Mouse (Mus musculus): ENCODE data around the gene Pafah1b1. TPM values are rescaled to one million over a fixed set of nuclear protein-coding genes. Genes with fewer than 3 reads are reported as not detected.

Pafah1b1 gene
- 59.0 and 64.5 TPM in 2 replicates for polyA plus RNA-seq (2015; fragmentation: Nextera tagmentation; extraction: Ambion mirVana)

DNA sequence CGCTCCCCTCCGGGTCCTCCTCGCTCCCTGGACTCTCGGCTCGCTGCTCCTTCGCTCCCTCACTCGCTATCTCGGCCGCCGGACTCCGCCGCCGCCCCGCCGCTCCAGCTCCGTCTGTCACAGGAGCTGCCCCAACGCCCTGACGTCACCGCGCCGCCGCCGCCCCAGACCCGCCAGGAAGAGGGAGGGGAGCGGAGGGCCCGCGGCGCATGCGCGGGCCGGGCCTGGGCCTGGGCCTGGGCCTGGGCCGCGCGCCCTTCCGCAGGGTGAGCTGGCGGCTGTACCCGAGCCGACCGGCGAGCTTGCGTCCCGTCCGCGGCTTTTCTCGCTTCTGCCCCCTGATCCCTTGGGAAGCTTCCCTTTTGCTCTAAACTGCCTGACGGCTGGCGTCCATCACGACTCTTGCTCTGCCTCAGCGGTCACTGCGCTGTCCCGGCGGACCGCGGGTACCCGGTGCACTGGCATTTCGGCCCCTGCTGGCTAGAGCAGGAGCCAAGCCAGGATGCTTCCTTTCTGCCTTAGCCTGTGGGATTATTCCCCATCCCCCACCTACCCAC lies at the start of gene Pafah1b1:
Gene Pafah1b1 (minus strand): TSS at position 436 of the 557 bp plus-strand sequence.
- Histone ChIP-seq H3K9me3 (replicated peaks) (no peaks in the 10 kb centered on the region), H3K27ac (peak within 1 kb of the TSS; percentile 99), H3K4me1 (peaks cover 35% of the 10 kb centered on the region), H3K4me2 (peak within 1 kb of the TSS; percentile 80), H3K36me3 (ENCODE audit: poor library complexity, severe bottlenecking) (no peaks in the 10 kb centered on the region), H3K4me3 (peak within 1 kb of the TSS; percentile 72), H3K27me3 (no peaks in the 10 kb centered on the region), H3K9ac (peak within 1 kb of the TSS; percentile 98)
- 0% methylated on average over 53 of the region's 56 CpGs for WGBS
- ATAC-seq: peak; percentile 97

DNA sequence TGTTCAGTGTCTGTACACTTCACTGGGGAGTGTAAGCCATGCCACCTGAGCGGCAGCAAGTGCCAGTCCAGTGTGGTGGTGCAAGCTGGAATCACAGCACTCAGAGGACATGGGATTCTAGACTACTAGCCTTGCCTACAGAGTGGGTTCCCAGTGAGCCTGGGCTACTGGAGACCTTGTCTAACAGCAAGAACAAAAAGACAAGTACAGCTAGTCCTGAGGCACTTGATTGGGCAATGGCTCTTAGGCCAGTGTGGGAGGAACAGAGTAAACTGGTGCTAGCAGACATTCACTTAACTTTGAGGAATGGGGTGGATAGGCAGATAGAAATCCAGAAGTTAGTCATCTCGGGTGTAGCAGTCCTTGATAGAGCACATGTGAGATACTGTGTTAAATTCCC lies 47.9 kb upstream of the Pafah1b1 start:
- H3K4me1 ChIP-seq: peaks cover 17% of the 10 kb centered on the region

DNA sequence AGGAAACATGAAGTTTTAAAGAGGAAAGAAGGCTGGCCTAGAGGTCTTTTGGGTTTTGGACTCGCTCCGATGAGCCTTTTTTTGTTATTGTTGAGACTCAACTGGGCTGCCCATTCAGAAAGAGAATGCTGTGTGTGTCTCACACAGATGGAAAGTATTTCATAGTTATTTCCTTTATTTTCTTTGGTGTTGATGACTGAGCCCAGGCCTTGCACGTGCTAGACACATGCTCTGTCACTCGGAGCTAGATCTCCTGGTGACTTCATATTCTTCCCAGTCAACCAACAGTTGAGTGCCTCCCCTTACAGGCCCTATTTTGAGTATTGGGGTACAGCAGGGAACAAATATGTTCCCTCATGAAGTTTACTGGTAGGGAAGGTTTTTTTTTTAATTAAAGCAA lies 47.2 kb upstream of the Pafah1b1 start:
- Histone ChIP-seq H3K36me3 (ENCODE audit: poor library complexity, severe bottlenecking) (peaks cover 32% of the 10 kb centered on the region), H3K4me2 (peak overlapping the region; percentile 80), H3K4me3 (peak overlapping the region; percentile 68), H3K9ac (0 out of 2 replicates have a peak overlapping the region, but pooled peaks have one; percentile 79), H3K27me3 (no peaks in the 10 kb centered on the region), H3K9me3 (replicated peaks) (no peaks in the 10 kb centered on the region), H3K4me1 (peaks cover 17% of the 10 kb centered on the region), H3K27ac (no peak overlapping the region)
- WGBS: 72% methylated on average over 4 of the region's 4 CpGs
- no peak for ATAC-seq

More for the DNA sequence above, 47.9 kb upstream of the Pafah1b1 start:
- no peak overlapping the region for H3K9ac ChIP-seq
- no peaks in the 10 kb centered on the region for H3K27me3 ChIP-seq
- no peak overlapping the region for H3K4me3 ChIP-seq
- no peak overlapping the region for H3K4me2 ChIP-seq
- WGBS: 84% methylated on average over 2 of the region's 2 CpGs
- H3K27ac ChIP-seq: no peak overlapping the region
- peaks cover 39% of the 10 kb centered on the region for H3K36me3 ChIP-seq (ENCODE audit: poor library complexity, severe bottlenecking)
- H3K9me3 ChIP-seq (replicated peaks): no peaks in the 10 kb centered on the region
- no peak for ATAC-seq

DNA sequence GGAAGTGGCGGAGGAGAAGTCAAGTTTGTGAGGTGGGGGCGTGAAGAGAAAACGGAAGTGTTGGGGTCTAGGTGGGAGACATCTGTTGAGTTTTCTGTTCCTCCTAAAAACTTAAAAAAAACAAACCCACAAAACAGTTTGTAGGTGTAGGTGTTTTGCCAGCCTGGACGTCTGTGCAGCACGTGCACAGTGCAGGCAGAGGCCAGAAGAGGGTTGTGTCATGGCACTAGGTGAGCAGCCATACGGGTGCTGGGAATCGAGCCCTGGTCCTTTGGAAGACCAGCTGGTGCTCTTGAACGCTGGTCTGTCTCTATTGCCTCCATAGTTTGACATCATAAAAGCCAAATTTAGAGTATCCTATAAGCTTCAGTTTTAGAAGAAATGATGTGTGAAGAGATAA lies 46.8 kb upstream of the Pafah1b1 start:
- Histone ChIP-seq H3K4me3 (peak overlapping the region; percentile 68), H3K4me2 (peak overlapping the region; percentile 80), H3K9ac (peak overlapping the region; percentile 79), H3K36me3 (ENCODE audit: poor library complexity, severe bottlenecking) (peaks cover 30% of the 10 kb centered on the region), H3K27me3 (no peaks in the 10 kb centered on the region), H3K9me3 (replicated peaks) (no peaks in the 10 kb centered on the region), H3K4me1 (peaks cover 17% of the 10 kb centered on the region), H3K27ac (peak overlapping the region; percentile 92)
- peak; percentile 33; the same call in 1 of the 2 replicates for ATAC-seq
- 13% methylated on average over 8 of the region's 8 CpGs for WGBS

DNA sequence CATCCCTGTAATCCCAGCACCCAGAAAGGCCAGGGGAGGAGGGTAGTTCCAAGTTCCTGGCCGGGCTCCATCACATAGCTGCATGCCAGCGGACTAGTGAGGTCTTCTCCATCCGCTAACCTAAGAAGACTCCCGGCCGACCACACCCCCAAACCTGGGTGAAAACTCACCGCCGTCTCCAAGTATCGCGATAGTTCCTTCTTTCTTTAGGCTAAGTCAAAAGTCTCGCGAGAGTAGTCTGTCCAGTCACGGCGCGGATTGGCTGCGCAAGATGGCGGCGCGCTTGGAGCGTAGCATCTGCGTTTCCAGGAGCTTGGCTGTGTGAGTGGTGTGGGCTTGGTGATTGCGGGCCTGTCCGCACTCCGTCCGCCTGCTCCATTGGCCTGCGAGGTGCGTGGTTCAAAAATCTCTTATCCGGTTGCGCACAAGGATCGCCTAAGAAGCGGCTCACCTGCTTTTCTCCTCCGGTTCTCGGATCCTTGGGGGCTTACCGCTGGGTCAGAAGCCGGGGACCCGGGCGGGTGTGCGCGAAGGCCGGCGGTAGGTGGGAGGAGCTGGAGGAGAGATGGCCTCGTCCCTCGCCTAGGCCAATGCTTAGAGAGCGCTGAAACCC lies 46.2 kb upstream of the Pafah1b1 start, which contains the start of gene Mettl16:
Gene Mettl16 (plus strand): TSS at position 236 of the 613 bp plus-strand sequence.
- ATAC-seq: peak; percentile 98
- Histone ChIP-seq H3K9ac (peak within 1 kb of the TSS; percentile 79), H3K4me2 (peak within 1 kb of the TSS; percentile 80), H3K4me3 (peak within 1 kb of the TSS; percentile 68), H3K4me1 (peaks cover 17% of the 10 kb centered on the region), H3K27ac (peak within 1 kb of the TSS; percentile 92), H3K9me3 (replicated peaks) (no peaks in the 10 kb centered on the region), H3K27me3 (no peaks in the 10 kb centered on the region), H3K36me3 (ENCODE audit: poor library complexity, severe bottlenecking) (peaks cover 25% of the 10 kb centered on the region)
- under 1% methylated on average over 43 of the region's 43 CpGs for WGBS

DNA sequence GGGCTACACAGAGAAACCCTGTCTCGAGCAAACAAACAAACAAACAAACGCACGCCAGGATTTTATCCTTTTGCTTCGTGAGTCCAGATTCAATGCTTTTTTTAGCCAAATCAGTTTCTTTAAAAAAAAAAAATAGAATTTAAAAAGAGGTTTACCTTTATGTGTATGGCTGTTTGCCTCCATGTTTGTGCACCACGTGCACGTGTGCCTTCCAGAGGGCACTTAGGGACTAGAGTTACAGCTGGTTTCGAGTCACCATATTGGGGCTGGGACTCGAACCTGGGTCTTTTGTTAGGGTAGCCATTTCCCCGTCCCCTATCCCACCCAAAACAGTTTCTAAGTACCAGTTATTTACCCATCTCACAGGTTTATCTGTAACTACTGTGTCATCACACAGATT lies 45.6 kb upstream of the Pafah1b1 start:
- Histone ChIP-seq H3K9ac (peak overlapping the region; percentile 79), H3K36me3 (ENCODE audit: poor library complexity, severe bottlenecking) (peaks cover 18% of the 10 kb centered on the region), H3K27me3 (no peaks in the 10 kb centered on the region), H3K27ac (peak overlapping the region; percentile 92), H3K4me1 (peaks cover 17% of the 10 kb centered on the region), H3K4me2 (peak overlapping the region; percentile 80), H3K9me3 (replicated peaks) (no peaks in the 10 kb centered on the region), H3K4me3 (peak overlapping the region; percentile 68)
- WGBS: 82% methylated on average over 9 of the region's 9 CpGs
- ATAC-seq: peak; percentile 2; the same call in 1 of the 2 replicates

DNA sequence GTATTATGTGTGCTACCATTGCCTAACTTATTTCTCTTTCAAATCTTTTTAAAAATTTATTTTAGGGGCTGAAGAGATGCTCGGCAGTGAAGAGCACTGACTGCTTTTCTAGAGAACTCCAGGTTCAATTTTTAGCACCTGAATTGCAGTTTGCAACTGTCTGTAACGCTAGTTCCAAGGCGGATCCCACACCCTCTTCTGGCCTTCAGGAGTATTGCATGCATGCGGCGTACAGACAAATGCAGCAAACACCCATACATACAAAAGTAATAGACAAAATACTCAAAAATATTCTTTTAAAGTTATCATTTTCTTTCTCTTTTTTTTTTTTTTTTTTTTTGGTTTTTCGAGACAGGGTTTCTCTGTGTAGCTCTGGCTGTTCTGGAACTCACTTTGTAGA lies 43.6 kb upstream of the Pafah1b1 start:
- WGBS: 31% methylated on average over 6 of the region's 6 CpGs
- Histone ChIP-seq H3K27me3 (no peaks in the 10 kb centered on the region), H3K4me3 (no peak overlapping the region), H3K4me2 (no peak overlapping the region), H3K9me3 (replicated peaks) (no peaks in the 10 kb centered on the region), H3K27ac (no peak overlapping the region), H3K4me1 (peaks cover 17% of the 10 kb centered on the region), H3K36me3 (ENCODE audit: poor library complexity, severe bottlenecking) (peaks cover under 1% of the 10 kb centered on the region; the same call in 1 of the 2 replicates), H3K9ac (no peak overlapping the region)
- no peak for ATAC-seq

DNA sequence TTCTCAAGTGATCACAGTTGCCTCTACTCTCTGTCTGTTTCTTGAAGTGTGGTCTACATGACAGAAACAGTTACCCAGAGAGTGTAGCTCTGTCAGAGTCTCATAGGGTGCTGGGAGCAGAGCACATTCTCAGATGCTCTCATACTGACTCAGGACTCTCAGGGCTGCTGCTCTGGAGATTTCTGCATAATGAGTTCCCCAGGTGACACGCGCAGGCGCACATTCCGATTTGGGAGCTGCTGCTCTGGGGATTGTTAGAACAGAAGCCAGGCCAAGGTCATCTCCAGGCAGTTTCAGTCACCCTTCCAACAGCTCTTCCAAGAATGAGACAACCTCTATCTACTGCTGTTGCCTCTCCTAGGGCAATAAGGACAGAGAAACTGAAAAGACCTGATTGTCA lies 43.0 kb upstream of the Pafah1b1 start:
- Histone ChIP-seq H3K9ac (no peak overlapping the region), H3K4me3 (no peak overlapping the region), H3K4me1 (peaks cover 16% of the 10 kb centered on the region), H3K36me3 (ENCODE audit: poor library complexity, severe bottlenecking) (no peaks in the 10 kb centered on the region), H3K9me3 (replicated peaks) (no peaks in the 10 kb centered on the region), H3K27me3 (no peaks in the 10 kb centered on the region), H3K27ac (no peak overlapping the region), H3K4me2 (no peak overlapping the region)
- no peak for ATAC-seq
- WGBS: 83% methylated on average over 4 of the region's 4 CpGs

DNA sequence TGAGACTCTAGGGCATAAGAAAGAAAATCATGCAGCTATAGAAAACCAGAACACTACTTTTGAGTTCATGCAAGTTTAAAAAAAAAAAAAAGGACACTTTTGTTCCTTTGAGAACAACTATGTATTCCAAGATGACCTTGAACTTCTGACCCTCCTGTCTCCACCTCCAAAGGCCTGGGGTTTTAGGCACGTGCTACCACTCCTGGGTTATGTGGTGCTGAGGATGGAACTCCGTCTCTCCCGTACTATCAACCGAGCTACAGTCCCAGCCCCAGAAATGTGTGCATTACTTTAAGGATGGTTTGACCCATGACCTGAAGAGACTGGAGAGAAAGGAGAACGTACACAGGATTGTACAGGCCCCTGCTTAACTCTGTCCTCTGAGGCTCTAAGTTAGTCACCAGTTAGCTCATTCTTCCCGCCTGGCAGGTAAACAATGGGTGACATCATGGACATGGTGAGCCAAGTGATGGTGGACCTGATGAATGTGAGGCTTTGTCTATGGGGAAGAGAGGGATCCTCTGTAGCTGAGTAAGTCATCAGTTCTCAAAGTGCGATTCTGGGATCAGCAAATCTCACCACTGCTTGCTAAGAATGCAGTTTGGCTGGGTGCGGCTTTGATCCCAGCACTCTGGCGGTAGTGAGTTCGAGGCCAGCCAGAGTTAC lies 39.6 kb upstream of the Pafah1b1 start:
- no peak overlapping the region for H3K9ac ChIP-seq
- H3K9me3 ChIP-seq (replicated peaks): no peaks in the 10 kb centered on the region
- ATAC-seq: no peak
- WGBS: 78% methylated on average over 10 of the region's 10 CpGs
- no peaks in the 10 kb centered on the region for H3K36me3 ChIP-seq (ENCODE audit: poor library complexity, severe bottlenecking)
- H3K4me2 ChIP-seq: no peak overlapping the region
- no peak overlapping the region for H3K27ac ChIP-seq
- no peaks in the 10 kb centered on the region for H3K27me3 ChIP-seq
- H3K4me3 ChIP-seq: no peak overlapping the region
- H3K4me1 ChIP-seq: no peaks in the 10 kb centered on the region

DNA sequence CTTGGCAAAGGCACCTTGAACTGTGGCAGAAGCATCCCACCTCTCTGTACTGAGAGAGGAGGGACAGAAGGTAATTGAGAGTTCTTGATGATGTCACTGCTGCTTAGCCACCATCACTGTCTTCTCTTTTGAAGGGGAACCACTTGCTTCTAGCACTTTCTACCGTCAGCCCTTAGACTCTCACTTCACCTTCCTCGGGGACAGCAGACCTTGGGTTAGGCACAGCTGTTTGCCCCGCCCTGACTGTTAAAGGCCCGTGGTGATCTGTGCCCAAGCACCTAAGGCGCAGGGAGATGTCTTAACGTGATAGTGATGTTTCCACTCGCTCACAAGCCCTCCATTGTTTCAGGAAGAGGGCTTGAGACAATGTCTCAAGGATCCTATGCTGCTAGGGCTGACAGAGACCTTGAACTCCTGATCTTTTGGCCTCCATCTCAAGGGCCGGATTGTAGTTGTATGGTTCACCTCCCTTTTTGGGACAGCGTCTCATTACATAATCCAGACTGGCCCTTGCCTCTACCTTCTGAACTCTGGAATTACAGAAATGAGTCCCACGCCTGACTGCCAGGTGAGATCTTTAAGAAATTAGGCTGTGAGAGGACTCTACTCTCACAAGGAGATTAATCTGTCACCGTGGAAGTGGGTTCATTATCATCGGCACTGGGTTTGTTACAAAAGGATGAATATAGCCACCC lies 36.7 kb upstream of the Pafah1b1 start:
- 75% methylated on average over 12 of the region's 12 CpGs for WGBS
- no peak for ATAC-seq
- H3K36me3 ChIP-seq (ENCODE audit: poor library complexity, severe bottlenecking): no peaks in the 10 kb centered on the region
- no peak overlapping the region for H3K27ac ChIP-seq
- no peaks in the 10 kb centered on the region for H3K4me1 ChIP-seq
- no peaks in the 10 kb centered on the region for H3K9me3 ChIP-seq (replicated peaks)
- H3K4me3 ChIP-seq: no peak overlapping the region
- no peak overlapping the region for H3K9ac ChIP-seq
- H3K4me2 ChIP-seq: no peak overlapping the region
- no peaks in the 10 kb centered on the region for H3K27me3 ChIP-seq

DNA sequence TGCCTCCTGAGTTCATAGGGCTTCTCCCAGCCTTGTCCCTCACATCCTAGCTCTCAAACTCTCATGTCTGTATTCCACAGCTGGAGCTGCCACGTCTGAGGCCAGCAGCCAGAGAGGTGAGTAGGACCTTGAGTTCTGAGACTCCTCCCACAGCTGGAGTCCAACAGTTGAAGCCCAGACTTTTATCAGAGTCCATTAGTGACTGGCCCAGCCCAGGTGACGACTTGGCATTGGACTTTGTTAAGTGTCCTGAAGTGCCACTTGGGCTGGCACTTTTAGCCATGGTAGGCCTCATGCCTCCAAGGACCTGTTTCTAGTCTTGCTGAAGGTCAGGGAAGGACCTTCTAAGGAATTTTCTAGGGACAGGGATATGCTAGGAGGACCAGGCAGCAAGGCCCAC lies 32.2 kb upstream of the Pafah1b1 start:
- no peak overlapping the region for H3K27ac ChIP-seq
- H3K4me3 ChIP-seq: no peak overlapping the region
- no peaks in the 10 kb centered on the region for H3K9me3 ChIP-seq (replicated peaks)
- H3K9ac ChIP-seq: no peak overlapping the region
- H3K4me1 ChIP-seq: peaks cover 5% of the 10 kb centered on the region
- no peaks in the 10 kb centered on the region for H3K27me3 ChIP-seq
- WGBS: 73% methylated on average over 2 of the region's 2 CpGs
- no peaks in the 10 kb centered on the region for H3K36me3 ChIP-seq (ENCODE audit: poor library complexity, severe bottlenecking)
- H3K4me2 ChIP-seq: no peak overlapping the region
- no peak for ATAC-seq

Measured in forebrain, embryonic 13.5 days (tissue).